Mouse (Mus musculus): ENCODE results near the gene Dis3l2. TPM values are rescaled to one million over a fixed set of nuclear protein-coding genes. Genes with fewer than 3 reads are reported as not detected.

The Dis3l2 gene
- polyA plus RNA-seq, 1 experiment from 2014 or later, result 33.1 TPM

GRCm38 (mm10) chr1:86925776-86926175, 222.2 kb downstream of the Dis3l2 start:
- no peak overlapping the region for H3K27ac ChIP-seq
- no peak for ATAC-seq (ENCODE audit: insufficient number of reproducible peaks, insufficient read depth, low FRiP score, low TSS enrichment, low read depth)
- no peaks in the 10 kb centered on the region for H3K9me3 ChIP-seq
- no peak overlapping the region for H3K4me2 ChIP-seq
- WGBS, result 78% methylated on average over 5 of the region's 5 CpGs
- H3K36me3 ChIP-seq, result peaks cover 2% of the 10 kb centered on the region; the same call in 1 of the 2 replicates
- H3K4me1 ChIP-seq (replicated peaks), result no peaks in the 10 kb centered on the region
- H3K27me3 ChIP-seq, result no peaks in the 10 kb centered on the region
- no peak overlapping the region for H3K4me3 ChIP-seq (replicated peaks)
- H3K9ac ChIP-seq (replicated peaks), result no peak overlapping the region

GRCm38 (mm10) chr1:86931606-86932379, 228.2 kb downstream of the Dis3l2 start:
- whole genome bisulfite sequencing, result 90% methylated on average over 4 of the region's 4 CpGs

DNA sequence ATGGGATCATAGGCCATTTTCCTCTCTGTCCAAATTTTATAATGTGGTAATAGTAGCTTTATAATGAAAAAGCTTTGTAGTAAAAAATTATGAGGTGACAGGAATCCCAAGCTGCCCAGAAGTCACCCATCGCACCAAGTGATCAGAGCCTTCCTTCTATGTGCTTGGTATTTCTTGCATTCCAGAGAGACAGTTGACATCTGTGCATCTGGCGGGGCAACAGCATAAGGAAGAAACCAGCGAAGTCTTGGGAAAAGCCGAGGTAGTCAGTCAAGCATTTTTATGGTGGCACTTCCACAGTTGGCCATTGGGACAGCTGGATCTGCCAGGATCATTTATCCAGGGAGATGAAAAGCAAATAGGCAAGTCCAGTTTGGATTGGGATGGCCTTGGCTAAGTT, 229.2 kb downstream of the Dis3l2 start:
- H3K4me3 ChIP-seq (replicated peaks), result no peak overlapping the region
- H3K4me2 ChIP-seq, result no peak overlapping the region
- no peak for ATAC-seq (ENCODE audit: insufficient number of reproducible peaks, insufficient read depth, low FRiP score, low TSS enrichment, low read depth)
- H3K36me3 ChIP-seq, result peaks cover 8% of the 10 kb centered on the region; the same call in 1 of the 2 replicates
- no peaks in the 10 kb centered on the region for H3K9me3 ChIP-seq
- no peak overlapping the region for H3K27ac ChIP-seq
- H3K9ac ChIP-seq (replicated peaks), result no peak overlapping the region
- no peaks in the 10 kb centered on the region for H3K4me1 ChIP-seq (replicated peaks)
- H3K27me3 ChIP-seq, result no peaks in the 10 kb centered on the region
- 81% methylated on average over 4 of the region's 4 CpGs for WGBS

More at GRCm38 (mm10) chr1:86931606-86932379, 228.2 kb downstream of the Dis3l2 start:
- no peak overlapping the region for H3K9ac ChIP-seq (replicated peaks)
- H3K36me3 ChIP-seq, result peaks cover 8% of the 10 kb centered on the region; the same call in 1 of the 2 replicates
- H3K9me3 ChIP-seq, result no peaks in the 10 kb centered on the region
- no peaks in the 10 kb centered on the region for H3K27me3 ChIP-seq
- H3K4me1 ChIP-seq (replicated peaks), result no peaks in the 10 kb centered on the region
- no peak overlapping the region for H3K4me3 ChIP-seq (replicated peaks)
- H3K4me2 ChIP-seq, result no peak overlapping the region
- no peak overlapping the region for H3K27ac ChIP-seq
- ATAC-seq (ENCODE audit: insufficient number of reproducible peaks, insufficient read depth, low FRiP score, low TSS enrichment, low read depth), result no peak

DNA sequence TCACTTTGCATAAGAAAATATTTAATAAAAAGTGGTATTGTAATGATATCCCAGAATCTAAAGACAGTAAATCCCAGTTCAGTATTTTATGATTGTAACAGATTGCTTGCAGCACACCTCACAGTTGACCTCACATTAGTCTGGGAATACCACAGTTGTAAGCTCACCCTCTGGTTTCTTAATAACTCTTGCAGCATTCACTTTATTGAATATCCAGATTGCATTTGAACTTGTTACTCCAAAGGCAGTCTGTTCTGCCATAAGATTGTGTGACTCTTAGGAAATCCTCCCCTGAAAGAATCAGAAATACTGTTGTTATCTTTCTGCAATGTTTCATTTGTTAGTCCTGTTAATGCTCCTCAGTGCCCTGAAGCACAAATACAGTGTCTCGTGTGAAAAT, 230.0 kb downstream of the Dis3l2 start:
- peaks cover 8% of the 10 kb centered on the region; the same call in 1 of the 2 replicates for H3K36me3 ChIP-seq
- no peaks in the 10 kb centered on the region for H3K9me3 ChIP-seq
- WGBS, result 82% methylated on average over 1 of the region's 1 CpGs

DNA sequence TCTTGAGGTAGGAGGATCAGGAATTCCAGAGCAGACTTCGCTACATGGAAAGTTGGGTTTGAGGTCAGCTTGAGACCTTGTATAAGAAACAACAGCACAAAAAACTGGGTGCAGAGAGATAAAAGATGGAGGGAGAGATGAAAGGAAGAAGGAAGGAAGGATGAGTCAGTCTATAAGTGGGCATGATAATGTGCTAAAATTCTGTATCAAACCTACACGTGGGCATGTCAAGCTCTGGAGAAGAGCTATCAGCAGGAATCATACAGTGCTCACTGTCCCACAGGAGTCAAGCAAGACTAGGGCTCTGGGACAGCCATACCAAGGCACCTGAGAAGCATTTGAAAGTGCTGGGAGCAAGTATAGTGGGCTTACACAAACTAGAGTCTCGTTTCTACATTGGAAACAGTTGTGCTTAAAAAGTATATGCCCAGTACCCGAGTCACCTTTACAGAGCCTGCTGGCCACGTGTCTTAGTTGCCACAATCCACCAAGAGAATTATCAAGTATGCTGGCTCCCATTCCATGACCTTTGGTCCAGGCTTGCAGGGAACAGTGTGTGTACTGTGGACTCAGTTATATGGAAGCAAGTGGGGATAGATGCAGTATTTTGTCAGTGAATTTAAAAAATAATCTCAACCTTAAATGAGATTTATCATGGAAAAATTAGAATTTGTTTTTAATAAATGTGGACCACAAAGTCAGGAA, 248.0 kb downstream of the Dis3l2 start:
- WGBS, result 82% methylated on average over 5 of the region's 5 CpGs
- Histone ChIP-seq H3K9ac (replicated peaks) (no peak overlapping the region), H3K4me2 (no peak overlapping the region), H3K4me1 (replicated peaks) (no peaks in the 10 kb centered on the region), H3K27ac (no peak overlapping the region), H3K27me3 (no peaks in the 10 kb centered on the region), H3K4me3 (replicated peaks) (no peak overlapping the region), H3K9me3 (no peaks in the 10 kb centered on the region), H3K36me3 (no peaks in the 10 kb centered on the region)
- no peak for ATAC-seq (ENCODE audit: insufficient number of reproducible peaks, insufficient read depth, low FRiP score, low TSS enrichment, low read depth)

More for the DNA sequence above, 230.0 kb downstream of the Dis3l2 start:
- Histone ChIP-seq H3K27me3 (no peaks in the 10 kb centered on the region), H3K4me1 (replicated peaks) (no peaks in the 10 kb centered on the region), H3K9ac (replicated peaks) (no peak overlapping the region), H3K4me3 (replicated peaks) (no peak overlapping the region), H3K27ac (no peak overlapping the region), H3K4me2 (no peak overlapping the region)
- no peak for ATAC-seq (ENCODE audit: insufficient number of reproducible peaks, insufficient read depth, low FRiP score, low TSS enrichment, low read depth)

DNA sequence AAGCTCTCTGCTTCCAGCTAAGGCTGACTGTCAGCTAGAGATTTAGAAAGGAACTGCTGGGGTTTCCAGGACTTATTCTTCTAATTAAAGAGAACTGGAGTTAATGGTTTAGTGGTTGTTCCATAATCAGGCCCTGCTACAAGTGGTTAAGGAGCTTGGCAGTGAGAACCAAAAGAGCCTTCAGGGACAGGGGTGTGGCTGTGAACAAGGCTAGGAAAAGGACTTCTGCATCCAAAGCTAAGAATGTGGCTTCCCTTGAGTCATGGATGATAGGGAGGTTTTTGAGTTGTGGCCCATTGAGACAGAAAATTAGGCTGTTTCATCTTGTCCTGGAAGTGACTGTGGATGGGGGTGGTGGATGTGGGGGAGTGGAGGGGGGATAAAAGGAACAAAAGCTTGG, 252.2 kb downstream of the Dis3l2 start:
- Histone ChIP-seq H3K4me1 (replicated peaks) (no peaks in the 10 kb centered on the region), H3K27ac (no peak overlapping the region), H3K4me3 (replicated peaks) (no peak overlapping the region), H3K9ac (replicated peaks) (no peak overlapping the region), H3K9me3 (no peaks in the 10 kb centered on the region), H3K27me3 (no peaks in the 10 kb centered on the region), H3K36me3 (peaks cover 11% of the 10 kb centered on the region), H3K4me2 (no peak overlapping the region)
- no peak for ATAC-seq (ENCODE audit: insufficient number of reproducible peaks, insufficient read depth, low FRiP score, low TSS enrichment, low read depth)

DNA sequence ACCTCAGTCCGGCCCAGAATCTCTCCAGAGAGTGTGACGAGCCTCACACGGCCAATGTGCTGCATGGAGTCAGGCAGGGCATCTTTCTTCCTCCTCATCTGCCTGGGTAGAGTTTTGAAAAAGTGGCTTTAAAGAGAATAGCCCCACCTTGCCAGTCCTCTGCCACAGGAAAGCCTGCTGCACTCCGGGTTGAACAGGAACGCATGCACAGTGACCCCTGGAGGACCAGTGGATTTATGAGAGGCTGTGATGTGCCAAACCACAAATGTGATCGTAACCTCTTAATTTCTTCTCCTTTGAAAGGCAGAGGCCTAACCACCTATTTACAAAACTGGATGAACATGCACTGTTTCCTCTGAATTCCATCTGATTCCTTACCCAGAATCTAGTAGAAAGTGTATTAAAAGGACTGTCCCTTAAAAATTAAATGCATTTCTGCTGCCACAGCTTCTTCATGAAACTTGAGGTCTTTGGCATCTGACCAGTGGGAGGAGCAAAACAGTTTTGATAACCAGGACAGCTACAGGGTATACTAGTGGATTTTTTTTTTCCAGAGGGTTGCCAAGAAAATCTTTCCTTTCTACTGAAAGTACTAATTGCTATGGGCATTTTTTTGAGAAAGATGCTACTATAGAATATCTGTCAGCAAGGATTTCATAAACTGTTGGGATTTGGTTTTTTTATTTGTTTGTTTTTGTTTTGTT, 264.8 kb downstream of the Dis3l2 start:
- ATAC-seq (ENCODE audit: insufficient number of reproducible peaks, insufficient read depth, low FRiP score, low TSS enrichment, low read depth), result no peak
- WGBS, result 53% methylated on average over 6 of the region's 6 CpGs
- Histone ChIP-seq H3K9ac (replicated peaks) (no peak overlapping the region), H3K27me3 (no peaks in the 10 kb centered on the region), H3K4me3 (replicated peaks) (no peak overlapping the region), H3K9me3 (no peaks in the 10 kb centered on the region), H3K27ac (no peak overlapping the region), H3K4me2 (no peak overlapping the region), H3K4me1 (replicated peaks) (peaks cover 5% of the 10 kb centered on the region; the same call in 1 of the 2 replicates), H3K36me3 (peaks cover 4% of the 10 kb centered on the region; the same call in 1 of the 2 replicates)

GRCm38 (mm10) chr1:86969173-86969725, 265.6 kb downstream of the Dis3l2 start:
- no peaks in the 10 kb centered on the region for H3K9me3 ChIP-seq
- no peaks in the 10 kb centered on the region for H3K27me3 ChIP-seq
- H3K4me1 ChIP-seq (replicated peaks), result peaks cover 5% of the 10 kb centered on the region; the same call in 1 of the 2 replicates
- WGBS, result 87% methylated on average over 11 of the region's 11 CpGs
- peaks cover 9% of the 10 kb centered on the region; the same call in 1 of the 2 replicates for H3K36me3 ChIP-seq
- no peak overlapping the region for H3K9ac ChIP-seq (replicated peaks)
- H3K4me3 ChIP-seq (replicated peaks), result no peak overlapping the region
- no peak overlapping the region for H3K27ac ChIP-seq
- no peak overlapping the region for H3K4me2 ChIP-seq
- ATAC-seq (ENCODE audit: insufficient number of reproducible peaks, insufficient read depth, low FRiP score, low TSS enrichment, low read depth), result no peak

- no peak overlapping the region for H3K27ac ChIP-seq
- peaks cover 5% of the 10 kb centered on the region; the same call in 1 of the 2 replicates for H3K4me1 ChIP-seq (replicated peaks)
- no peak overlapping the region for H3K9ac ChIP-seq (replicated peaks)
- H3K36me3 ChIP-seq, result peaks cover 9% of the 10 kb centered on the region; the same call in 1 of the 2 replicates
- 44% methylated on average over 1 of the region's 1 CpGs for WGBS
- H3K4me2 ChIP-seq, result no peak overlapping the region
- no peaks in the 10 kb centered on the region for H3K9me3 ChIP-seq
- ATAC-seq (ENCODE audit: insufficient number of reproducible peaks, insufficient read depth, low FRiP score, low TSS enrichment, low read depth), result no peak
- H3K4me3 ChIP-seq (replicated peaks), result no peak overlapping the region
- no peaks in the 10 kb centered on the region for H3K27me3 ChIP-seq
These were observed 269.1 kb downstream of the Dis3l2 start for GRCm38 (mm10) chr1:86972693-86973092.

GRCm38 (mm10) chr1:86977018-86977417, 273.4 kb downstream of the Dis3l2 start:
- no peaks in the 10 kb centered on the region for H3K4me1 ChIP-seq (replicated peaks)
- peaks cover 9% of the 10 kb centered on the region; the same call in 1 of the 2 replicates for H3K36me3 ChIP-seq
- no peak overlapping the region for H3K27ac ChIP-seq
- no peak for ATAC-seq (ENCODE audit: insufficient number of reproducible peaks, insufficient read depth, low FRiP score, low TSS enrichment, low read depth)
- H3K4me3 ChIP-seq (replicated peaks), result no peak overlapping the region
- H3K9me3 ChIP-seq, result no peaks in the 10 kb centered on the region
- 79% methylated on average over 1 of the region's 1 CpGs for WGBS
- H3K9ac ChIP-seq (replicated peaks), result no peak overlapping the region
- no peak overlapping the region for H3K4me2 ChIP-seq
- no peaks in the 10 kb centered on the region for H3K27me3 ChIP-seq

DNA sequence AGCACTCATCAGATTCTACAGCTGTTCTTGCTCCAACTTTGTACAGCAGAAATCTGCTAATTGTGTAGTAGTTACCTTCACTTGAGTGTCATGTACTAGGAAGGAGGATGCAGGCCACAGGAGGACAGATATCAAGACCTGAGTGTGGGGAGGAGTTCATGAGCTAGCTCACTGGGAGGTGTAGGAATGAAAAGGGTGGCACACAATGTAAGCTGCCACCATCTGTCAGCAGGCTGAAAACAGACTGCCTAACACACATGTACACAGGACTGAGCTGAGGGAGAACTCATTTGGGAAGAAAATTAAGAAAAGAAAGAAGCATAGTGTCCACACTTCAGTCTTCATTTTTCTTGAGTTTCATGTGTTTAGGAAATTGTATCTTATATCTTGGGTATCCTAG, 282.8 kb downstream of the Dis3l2 start:
- Histone ChIP-seq H3K9me3 (no peaks in the 10 kb centered on the region), H3K27ac (no peak overlapping the region), H3K36me3 (0 out of 2 replicates have a peak, but pooled peaks cover 3% of the 10 kb centered on the region), H3K4me1 (replicated peaks) (no peaks in the 10 kb centered on the region), H3K27me3 (no peaks in the 10 kb centered on the region), H3K4me3 (replicated peaks) (no peak overlapping the region), H3K4me2 (no peak overlapping the region), H3K9ac (replicated peaks) (no peak overlapping the region)
- ATAC-seq (ENCODE audit: insufficient number of reproducible peaks, insufficient read depth, low FRiP score, low TSS enrichment, low read depth), result no peak

All from limb, embryonic 12.5 days (tissue).